Mouse (Mus musculus) T-helper 17 cell (primary cell): ENCODE data around the gene Mgat5.

Experiments
- in situ Hi-C, 2 experiments: fragments of 300-600 bp; cut with MboI, MseI; formaldehyde crosslinking; loops; 1 replicate in 1 of 2; 2 replicates in 1 of 2; pipeline ENCODE4 v1.15.1; 2025; ENCODE audit warnings: high pct_unique_total_duplicates in 2 of 2

Mgat5 gene

DNA sequence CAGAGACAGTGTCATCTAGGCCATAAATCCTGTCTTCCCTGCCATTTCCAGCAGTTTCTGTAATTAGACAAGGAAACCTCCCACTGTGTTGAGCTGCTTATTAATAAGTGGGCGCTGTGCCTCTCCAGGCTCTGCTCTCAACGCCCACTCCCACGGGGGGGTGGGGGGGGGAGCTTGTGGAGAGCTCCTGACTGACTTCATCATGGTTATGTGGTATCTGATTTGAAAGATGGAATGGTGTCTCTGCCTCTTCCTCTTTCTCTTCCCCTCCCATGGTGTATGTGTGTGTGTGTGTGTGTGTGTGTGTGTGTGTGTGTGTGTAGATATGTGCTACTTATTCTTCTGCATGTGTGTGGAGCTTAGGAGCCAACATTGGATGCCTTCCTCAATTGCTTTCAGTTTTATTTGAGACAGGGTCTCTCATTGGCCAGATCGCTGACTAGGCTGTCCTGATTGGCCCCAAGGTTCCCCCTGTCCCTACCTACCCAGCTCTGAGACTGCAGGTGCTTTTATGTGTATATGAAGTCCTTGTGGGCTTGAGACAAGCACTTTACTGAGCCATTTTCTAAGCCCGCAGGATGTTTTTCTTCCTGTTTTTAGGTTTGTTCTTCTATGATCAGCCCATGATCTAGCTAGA, 117.5 kb downstream of the Mgat5 start:
- in situ Hi-C loops, result no loop called here

DNA sequence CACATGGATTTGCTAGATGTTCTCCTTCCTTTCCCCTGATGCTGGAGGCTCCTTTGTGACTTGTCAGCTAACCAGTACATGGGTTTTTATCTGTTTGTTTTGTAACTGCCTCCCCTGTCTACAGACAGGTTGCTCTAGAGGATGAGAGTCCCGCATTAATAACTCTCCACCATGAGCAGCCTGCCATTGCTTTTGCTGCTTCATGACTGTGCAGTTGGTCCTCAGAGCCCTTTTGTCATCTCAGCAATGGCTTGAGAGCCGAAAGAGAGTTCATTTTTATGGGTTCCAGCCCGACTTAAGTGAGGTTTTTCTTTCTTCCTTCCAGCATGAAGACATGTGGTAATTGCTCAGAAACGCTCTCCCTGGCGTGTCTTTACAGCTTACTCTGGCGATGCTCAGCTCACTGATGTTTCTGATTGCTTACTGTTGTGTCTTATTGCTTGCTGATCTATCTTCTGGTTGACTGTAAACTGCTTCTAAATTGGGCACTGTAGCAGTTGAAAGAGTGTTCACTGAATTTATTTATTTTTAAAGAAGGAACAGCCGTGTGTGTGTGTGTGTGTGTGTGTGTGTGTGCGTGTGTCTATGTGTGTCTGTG, 120.9 kb downstream of the Mgat5 start:
- in situ Hi-C loops, result no loop called here

DNA sequence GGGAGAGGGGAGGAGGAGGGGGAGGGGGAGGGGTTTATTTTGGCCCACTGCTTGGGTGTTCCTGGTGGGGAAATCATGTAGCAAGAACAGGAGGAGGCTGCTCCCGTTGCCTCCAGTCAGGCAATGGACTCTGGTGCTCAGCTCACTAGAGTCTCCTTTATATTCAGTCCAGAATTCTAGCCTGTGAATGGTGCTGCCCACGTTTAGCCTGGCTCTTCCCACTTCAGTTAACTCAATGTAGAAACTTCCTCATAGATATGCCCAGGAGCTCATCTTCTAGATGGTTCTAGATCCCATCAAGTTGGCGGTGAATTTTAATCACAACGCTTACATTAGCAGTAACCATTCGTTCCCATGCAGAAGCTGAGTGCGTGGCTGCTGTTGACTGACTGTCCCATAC, 123.0 kb downstream of the Mgat5 start:
- in situ Hi-C loops, result no loop called here

DNA sequence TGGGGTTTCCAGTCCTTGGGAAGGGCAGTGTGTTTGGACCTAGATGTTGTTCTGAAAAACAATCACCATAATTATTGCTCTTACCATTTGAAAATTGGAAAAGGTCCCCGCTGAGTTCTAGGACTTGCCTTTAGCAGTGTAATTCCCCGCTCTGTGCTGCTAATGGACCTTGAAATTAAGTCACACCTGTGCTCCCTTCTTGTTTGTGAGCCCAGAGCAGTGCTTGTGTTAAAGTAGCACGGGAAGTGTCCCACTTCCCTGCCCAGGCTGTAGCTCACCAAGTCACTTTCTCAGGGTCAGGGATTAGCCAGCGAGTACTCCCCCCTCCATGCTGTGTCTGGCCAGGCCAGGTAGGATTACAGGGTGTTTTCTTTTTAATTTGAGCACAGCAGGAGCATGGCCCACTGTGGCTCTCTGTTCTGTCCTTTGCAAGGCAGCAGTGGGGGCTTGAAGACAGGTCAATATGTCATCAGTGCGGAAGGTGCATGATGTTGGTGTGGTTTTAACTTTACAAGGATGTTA, 123.6 kb downstream of the Mgat5 start:
- in situ Hi-C loops, result no loop called here

DNA sequence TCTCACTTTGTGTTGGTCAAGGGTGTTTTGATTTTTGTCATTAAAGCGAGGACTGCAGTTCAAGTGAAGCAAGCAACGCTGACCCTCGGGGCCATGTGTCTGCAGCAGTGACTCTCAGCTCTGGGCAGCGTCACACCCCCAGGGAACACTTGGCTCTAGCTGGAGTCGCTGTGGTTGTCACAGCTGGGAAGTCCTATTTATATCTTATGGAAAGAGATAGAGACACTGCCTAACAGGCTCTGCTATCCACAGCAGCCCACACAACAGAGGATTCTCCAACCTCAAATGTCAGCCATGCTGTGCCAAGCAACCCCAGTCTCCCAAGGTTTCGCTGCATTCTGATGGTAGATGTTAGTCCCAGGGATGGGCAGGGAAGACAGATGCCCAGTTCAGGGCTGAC, 125.0 kb downstream of the Mgat5 start:
- in situ Hi-C loops, result no loop called here

DNA sequence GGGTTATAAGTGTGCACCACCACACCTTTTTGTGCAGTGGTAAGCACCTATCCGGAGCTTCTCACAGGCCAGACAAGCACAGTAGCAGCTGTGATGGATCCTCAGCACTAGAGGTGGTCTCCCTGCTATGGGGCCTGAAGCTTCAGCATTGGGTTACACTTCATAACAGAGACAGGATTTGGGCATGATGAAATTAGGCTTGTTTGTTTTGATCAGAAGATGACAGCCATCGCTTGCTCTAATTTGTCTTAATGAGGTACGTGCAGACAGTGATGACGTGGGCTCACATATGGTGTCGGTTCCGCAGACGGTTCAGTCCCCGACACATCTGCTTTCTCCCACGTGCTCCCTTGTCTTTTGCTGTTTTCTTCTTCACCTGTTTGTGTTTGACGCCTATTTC, 132.9 kb downstream of the Mgat5 start:
- in situ Hi-C loops, result no loop called here

DNA sequence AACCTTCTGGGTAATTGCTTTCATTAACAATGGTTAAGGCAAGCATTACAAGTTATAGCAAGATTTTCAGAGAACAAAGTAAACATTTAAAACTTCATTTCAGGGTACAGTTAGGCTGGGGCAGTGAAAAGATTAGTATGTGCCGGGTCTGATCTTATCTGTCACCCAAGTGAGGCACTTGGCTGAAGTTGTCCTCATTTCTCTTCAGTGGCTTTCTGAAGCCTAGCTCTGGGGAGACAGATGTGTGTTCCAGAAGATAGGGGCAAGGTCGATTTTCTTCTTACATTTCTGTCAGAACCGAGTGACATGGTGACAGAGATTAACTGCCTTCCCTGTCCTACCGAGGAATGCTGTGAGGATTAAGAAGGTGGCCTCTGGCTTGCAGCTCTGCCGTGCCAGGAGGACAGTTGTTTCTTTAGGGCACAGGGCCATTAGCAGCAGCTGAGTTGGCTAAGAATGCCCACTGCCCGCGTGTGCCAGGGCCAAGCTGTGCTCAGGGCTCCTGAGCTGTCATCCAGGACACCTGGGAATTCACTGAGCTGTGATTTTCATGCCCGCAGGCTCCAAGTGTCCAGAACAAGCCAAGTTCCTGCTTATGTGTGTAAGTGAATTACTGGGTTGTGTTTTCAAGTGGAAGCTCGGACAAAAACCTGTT, 134.1 kb downstream of the Mgat5 start:
- in situ Hi-C loops, result no loop called here

DNA sequence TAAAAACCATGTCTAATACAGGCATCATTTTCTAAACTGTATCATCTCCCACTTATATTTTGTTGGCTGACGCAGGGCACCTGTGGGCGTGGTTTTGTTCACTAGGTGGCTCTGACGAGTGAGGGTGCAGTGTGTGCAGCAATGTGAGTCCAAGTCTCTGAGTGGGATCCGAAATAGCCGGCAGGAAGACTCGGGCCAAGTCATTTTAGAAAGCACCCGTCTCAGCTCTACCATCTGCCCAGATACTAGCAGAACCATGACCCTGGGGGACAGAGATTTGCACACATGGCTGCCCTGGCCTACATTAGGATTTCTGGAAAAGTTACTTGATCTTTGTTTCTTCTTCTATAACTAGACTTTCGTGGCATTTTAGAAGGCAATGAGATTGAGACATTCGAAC, 135.5 kb downstream of the Mgat5 start:
- in situ Hi-C loops, result loop anchor here (5.0 to 10.0 kb wide), 3 partner anchors 45 to 105 kb away; no protein-coding TSS in a partner anchor

DNA sequence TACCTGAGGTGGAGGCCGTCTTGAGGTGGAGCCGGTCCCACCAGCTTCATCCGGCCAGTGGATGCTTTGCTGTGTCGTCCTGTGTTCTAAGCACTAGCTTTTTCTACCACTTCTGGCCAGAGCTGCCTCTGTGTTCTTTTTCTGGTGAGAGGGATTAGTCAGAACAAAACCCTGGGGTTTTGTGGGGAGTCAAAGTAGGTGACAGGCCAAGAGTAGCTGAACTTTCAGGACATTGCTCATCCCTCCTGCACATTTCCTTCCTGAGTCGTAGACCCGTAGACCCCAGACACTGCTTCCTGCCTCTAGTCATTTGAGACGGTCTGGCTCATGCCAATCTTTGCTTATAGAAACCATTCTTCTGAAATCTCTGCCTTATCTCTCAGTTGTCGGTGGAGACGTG, 140.1 kb downstream of the Mgat5 start:
- in situ Hi-C loops, result loop anchor here (5.0 to 10.0 kb wide), 3 partner anchors 50 to 110 kb away; no protein-coding TSS in a partner anchor

DNA sequence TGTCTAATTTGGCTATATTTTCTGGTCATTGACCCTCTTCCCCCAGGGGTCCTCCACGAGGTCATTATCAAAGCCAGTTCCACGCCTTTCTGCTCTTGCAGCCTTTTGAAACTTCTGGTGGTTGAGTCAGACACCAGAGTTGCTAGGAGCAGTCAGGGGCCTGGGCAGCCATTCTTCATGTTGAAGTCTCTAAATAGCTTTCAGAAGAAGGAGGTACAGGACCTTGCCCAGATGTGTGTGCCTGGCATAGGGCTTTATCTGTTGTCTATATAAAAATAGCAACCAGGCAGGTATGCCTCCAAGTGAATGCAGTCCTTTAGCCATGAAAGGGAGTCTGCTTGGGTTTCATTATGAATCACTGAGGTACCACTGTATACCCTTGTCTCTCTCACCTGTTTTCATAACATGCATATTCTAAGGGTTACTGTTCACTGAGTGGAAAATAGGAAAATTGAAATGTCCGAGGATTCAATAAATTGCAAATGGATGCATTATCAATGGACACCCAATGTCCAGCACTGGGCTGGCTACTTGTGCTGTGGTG, 141.9 kb downstream of the Mgat5 start:
- in situ Hi-C loops, result loop anchor here in 1 of 2 experiments (10.0 kb wide), 2 partner anchors 52 to 112 kb away; no protein-coding TSS in a partner anchor

DNA sequence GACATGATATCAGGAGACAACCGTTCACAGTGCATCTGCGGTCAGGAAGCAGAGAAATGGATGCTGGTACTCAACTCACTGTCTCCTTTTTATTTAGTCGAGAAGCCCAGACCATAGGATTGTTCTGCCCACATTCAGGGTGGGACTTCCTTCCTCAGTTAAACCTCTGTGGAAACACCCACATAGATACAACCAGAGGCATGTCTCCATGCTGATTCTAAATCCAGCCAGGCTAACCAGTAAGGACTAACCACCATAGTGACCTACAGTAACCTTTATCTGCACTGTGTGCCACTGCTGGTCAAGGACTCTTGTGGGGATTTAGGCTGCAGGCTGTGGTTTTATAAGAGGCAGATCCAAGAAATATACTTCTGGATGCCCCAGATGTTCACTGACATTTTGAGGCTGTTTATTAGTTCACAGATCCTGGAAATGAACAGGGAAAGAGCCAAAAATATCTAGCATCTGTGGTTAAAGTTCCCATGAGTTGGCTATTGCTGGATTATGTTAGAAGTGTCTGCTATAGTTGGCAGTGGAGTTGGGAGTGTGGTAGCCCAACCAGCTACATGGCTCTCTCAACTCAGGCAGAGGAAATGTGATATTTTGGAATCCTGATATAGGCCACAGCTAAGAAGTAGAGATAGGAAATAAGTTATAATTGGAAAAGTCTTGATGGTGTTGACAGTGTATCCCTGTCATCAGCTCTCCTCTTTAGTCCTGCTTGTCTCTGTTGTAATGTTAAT, 143.2 kb downstream of the Mgat5 start:
- in situ Hi-C loops, result loop anchor here in 1 of 2 experiments (10.0 kb wide), 2 partner anchors 53 to 113 kb away; no protein-coding TSS in a partner anchor

DNA sequence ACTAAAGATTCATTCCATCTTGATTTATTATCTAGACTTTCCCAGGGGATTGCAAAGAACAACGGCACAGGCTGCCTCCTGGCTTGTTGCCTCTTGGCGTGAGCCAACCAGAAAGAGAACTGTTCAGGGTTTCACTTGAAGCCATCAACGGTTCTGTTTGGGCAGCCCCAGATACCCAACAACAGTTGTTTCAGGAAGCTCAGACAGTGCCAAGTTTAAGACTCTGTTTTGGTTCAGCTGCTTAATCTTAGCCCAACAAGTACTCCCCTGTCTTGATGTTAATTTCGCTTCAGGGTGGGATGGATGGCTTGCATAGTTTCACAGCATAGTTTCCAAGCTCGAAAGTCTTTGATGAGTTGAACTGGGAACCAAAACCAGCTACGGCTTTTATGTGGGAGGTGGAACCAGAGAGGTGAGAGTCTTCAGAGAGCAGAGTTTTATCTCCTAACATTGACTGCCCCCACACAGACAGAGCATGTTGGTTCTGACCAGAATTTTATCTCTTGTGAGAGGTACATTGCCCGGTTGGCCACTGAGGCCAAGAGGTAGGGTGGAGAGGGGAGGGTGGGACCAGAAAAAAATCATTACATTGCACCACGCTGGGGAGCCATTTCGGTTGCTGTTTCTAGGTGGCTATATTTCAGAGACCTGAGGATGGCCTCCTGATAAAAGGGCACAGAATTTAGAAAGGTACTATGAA, 144.0 kb downstream of the Mgat5 start:
- in situ Hi-C loops, result loop anchor here in 1 of 2 experiments (10.0 kb wide), 2 partner anchors 54 to 114 kb away; no protein-coding TSS in a partner anchor

DNA sequence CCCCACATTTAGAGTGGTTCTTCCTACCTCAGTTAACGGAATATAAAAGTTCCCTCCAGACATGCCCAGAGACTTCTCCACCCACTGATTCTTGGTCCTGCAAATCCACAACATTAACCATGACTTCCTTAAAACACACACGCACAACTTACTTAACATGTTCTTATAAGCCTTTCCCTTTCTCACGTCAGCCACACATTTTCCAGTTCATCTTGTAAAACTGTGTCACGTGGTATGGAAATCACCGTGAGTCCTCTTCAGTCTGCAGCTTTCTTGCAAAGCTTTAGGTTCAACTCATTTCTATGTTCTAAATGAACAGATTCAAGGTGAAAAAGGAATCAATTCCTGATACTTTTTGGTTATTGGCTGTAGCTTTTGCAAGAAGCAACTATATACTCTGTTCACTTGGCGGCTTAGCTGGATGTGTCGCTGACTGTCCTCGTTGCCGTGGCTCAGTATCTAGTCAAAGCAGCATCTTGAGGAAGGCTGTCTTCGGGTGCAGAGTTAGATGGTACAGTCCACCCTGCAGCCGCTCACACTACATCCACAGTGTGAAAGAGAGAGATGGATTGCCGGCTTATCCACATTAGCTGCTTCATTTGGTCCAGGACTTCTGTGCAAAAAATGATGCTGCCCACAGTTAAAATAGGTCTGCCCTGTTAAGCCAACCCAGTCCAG, 146.7 kb downstream of the Mgat5 start:
- in situ Hi-C loops, result no loop called here

DNA sequence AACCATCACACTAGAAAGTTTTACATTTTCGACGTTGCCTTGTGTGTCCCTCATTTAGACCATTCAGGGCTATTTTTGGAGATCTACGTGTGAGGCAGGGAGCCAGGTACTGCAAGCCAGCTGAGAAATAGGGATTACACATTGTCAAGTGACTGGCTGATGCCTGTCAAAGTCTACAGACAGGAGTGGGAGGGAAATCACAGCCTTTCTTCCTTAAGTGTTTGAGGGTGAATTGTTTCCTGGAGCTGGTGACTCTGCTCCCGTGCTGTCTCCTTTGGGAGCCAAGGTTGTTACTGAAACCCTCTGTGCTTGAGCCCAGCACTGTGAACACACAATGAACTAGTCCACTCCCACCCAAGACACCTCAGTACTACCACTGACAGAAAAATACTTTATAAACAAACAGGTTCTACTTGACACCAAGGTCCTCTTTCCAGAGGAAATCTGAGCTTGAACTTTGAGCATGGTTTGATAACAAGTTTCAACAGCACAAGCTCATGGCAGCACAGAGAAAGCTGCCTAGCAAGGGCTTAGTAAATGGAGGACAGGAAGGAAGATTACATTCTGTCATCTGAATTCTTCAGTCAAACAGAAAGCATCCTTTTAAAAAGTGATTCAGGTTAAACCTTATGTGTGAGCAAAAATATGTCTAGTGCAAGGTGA, 147.4 kb downstream of the Mgat5 start:
- in situ Hi-C loops, result no loop called here

DNA sequence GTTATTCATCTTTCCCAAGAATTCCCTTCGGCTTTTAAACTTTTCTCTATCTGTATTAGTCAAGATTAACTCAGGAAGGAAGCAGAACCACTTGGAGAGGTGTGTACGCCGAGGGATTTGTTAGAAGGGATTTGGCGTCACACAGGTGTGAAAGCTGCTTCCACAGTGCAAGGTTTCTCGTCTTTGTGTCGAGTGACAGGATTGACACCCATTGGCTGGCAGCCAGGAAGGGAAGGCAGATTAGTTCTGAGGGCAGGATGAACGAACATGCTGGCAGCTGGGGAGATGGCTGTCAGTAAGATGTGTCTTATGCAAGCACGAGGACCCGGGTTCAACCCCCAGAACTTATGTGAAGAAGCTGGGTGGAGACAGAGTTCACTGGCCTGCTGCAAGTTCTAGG, 148.6 kb downstream of the Mgat5 start:
- in situ Hi-C loops, result no loop called here

DNA sequence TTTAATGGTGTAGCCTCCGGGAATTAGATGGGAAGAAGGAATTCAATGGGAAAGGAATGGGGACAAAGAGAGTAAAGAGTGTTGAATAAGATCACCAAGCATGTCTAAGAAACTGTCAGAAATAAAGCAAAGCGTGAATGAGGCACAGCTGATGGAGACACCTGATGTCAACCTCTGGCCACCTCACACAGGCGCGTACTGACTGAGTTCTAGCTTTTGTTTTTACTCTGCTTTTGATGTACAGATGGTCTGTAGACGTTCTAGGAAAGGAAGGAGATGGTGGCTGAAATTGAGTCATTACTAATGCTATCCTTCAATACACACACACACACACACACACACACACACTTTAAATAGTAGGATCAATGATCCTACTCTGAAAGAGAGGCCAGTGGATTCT, 149.3 kb downstream of the Mgat5 start:
- in situ Hi-C loops, result no loop called here

DNA sequence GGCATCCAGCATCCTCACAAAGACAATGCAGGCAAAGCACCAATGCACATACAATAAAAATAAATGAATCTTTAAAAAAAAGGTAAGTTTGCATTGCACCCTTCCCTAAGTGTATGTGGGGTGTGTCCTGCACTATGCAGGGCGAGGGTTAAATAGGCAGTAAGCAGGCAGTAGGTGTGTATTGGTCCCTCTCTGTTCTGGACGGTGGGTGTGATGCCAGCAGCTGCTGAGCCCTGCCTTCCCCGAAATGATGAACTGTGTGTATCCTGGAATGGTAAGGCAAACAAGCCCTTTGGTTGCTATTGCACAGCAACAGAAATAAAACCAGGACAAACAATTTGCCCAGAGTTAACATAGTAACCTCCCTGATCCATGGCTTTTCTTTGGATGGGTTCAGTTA, 150.2 kb downstream of the Mgat5 start:
- in situ Hi-C loops, result no loop called here

DNA sequence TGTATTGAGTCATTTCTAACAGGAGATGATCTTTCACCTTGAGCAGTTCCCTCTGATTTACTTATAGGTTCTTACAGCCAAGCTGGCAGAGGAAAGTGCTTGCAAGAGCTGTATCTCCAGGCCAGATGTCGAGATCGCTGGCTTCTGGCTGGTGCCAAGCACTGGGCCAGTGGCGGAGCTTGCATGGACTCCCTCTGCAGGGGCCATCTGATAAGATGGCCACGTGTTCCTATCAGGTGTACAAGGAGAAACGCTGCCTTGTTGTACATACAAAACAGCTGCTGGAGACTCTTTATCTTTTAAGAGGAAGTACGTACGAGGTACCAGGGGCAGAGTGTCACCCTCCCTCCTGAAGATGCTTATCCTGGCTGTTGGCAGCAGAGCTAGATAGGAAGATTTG, 158.8 kb downstream of the Mgat5 start:
- in situ Hi-C loops, result no loop called here

DNA sequence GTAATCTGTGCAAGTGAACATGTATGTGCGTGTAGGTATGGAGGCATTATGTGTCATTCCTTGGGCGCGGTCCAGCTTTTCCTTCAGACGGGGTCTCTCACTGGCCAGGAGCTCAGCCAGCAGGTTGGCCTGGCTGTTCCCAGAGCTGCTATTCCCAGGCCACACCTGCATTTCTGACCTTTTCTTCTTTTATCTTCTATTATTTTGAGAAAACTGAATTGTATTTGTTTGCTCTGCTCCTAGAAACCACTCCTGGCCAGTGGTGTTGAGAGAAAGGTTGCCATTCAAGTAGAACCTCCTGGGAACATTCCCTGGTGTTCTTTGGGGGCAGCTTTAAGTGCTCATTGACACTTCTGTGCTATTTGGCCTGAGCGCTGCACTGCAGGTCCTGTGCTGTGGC, 160.9 kb downstream of the Mgat5 start:
- in situ Hi-C loops, result no loop called here

DNA sequence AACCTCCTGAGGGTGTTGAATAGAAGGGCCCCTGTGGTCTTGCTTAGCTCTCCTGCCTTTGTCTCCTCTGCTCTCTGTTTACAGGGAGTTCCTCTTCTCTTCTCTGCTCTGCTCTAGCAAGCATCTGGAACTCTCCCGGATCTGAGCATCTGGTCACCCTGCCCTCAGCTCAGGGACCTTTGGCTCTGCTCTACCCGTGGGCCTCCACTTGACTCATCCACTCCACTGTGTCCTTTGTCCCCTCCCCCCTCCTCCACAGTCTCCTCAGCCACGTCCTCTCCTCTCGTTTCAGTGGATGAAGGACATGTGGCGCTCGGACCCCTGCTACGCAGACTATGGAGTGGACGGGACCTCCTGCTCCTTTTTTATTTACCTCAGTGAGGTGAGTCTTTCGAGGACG, 161.3 kb downstream of the Mgat5 start:
- in situ Hi-C loops, result no loop called here
